ENCODE assay signal across 21 mouse cellular contexts in the genomic region with DNA sequence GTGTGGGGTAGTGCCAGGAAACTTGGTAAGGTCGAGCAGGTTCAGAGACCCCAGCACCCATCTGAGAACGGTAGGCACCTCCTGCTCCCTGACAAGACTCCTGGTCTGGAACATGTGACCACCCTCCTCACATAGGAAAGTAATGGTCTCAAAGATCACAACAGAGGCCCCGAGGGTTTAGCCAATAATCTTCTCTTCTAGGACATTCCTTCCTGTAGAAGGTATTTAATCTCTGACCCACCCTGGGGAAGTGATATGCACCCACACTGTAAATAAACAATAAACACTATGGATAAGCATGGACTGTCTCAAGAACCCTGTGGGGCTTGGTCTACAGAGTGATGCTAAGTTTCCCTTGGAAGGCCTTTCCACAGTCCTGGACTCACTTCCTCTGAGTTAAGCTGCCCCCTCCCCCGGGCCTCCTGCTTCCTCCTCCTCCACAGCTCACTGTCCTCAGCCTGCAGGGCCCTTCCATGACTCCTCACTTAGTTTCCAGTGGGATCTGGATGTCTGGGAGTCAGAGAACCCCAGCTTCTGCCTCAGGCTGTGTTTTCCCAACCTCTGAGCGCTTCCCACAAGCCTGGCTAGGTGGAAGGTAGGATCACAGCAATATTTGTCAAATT. TPM values are rescaled to one million over a fixed set of nuclear protein-coding genes. Genes with fewer than 3 reads are reported as not detected.
DNase-seq lines count a peak whose midpoint lies in the region; ATAC-seq and TF ChIP-seq lines count a peak whose summit lies in the region.
"Had no signal": no experiment of that assay in that cellular context is flagged by ENCODE, and none has a peak within 500 bp of the region (broad histone marks: within the 10 kb centered on the region; RNA-seq: fewer than 3 reads in every experiment).

No protein-coding gene starts in this region.

- WGBS in heart, embryonic 14.5 days = 52% methylated on average over 5 of the region's 5 CpGs
- WGBS in heart, adult 2 months = 57% methylated on average over 5 of the region's 5 CpGs
- WGBS in intestine, postnatal 0 days = 56% methylated on average over 5 of the region's 5 CpGs

- TF ChIP-seq POLR2A in heart, adult 2 months (IDR thresholded peaks at IDR 0.05; ENCODE audit: insufficient read depth, low read depth, low read length) = no peak

- TF ChIP-seq EP300 in heart, adult 2 months (IDR thresholded peaks at IDR 0.05; ENCODE audit: insufficient read depth, low read depth, low read length) = no peak

- no peaks in the 10 kb centered on the region for H3K27me3 ChIP-seq in heart, embryonic 14.5 days (ENCODE audit: control insufficient read depth, insufficient read depth, low read length)
- no peaks in the 10 kb centered on the region for H3K27me3 ChIP-seq in heart, adult 2 months (ENCODE audit: control insufficient read depth, insufficient read depth, low read length)
- H3K27me3 ChIP-seq in intestine, postnatal 0 days (replicated peaks; ENCODE audit: control insufficient read depth, insufficient read depth, low read length) = no peaks in the 10 kb centered on the region
- H3K27me3 ChIP-seq: embryonic facial prominence, embryonic 13.5 days; limb, embryonic 15.5 days; neural tube, embryonic 12.5 days; Patski had no signal

- peak; percentile 69 for ATAC-seq in heart, embryonic 14.5 days (ENCODE audit: insufficient number of reproducible peaks, insufficient read depth, low FRiP score, low read depth)
- peak; percentile 77 for ATAC-seq in intestine, postnatal 0 days
- ATAC-seq: activated CD4-positive, CD25-positive, alpha-beta regulatory T cell, adult 4 months; forebrain, postnatal 0 days; Patski had no signal

- H3K4me3 ChIP-seq in heart, embryonic 14.5 days (ENCODE audit: control insufficient read depth in 1 of 2, insufficient read depth in 1 of 2, low read depth in 1 of 2, low read length in 2 of 2) = no peak overlapping the region
- H3K4me3 ChIP-seq in heart, adult 2 months = no peak overlapping the region
- H3K4me3 ChIP-seq in intestine, postnatal 0 days (ENCODE audit: low read depth, low read length) = no peak overlapping the region
- H3K4me3 ChIP-seq: embryonic facial prominence, embryonic 13.5 days; gastrocnemius, adult 2 months; limb, embryonic 15.5 days; neural tube, embryonic 12.5 days had no signal

- no peaks in the 10 kb centered on the region for H3K79me2 ChIP-seq in heart, adult 2 months (replicated peaks; ENCODE audit: control insufficient read depth, insufficient read depth, low read length)

- no peak overlapping the region for H3K9ac ChIP-seq in heart, embryonic 14.5 days (ENCODE audit: low read length)
- H3K9ac ChIP-seq in heart, adult 2 months (ENCODE audit: low read depth, low read length) = no peak overlapping the region
- no peak overlapping the region for H3K9ac ChIP-seq in intestine, postnatal 0 days (ENCODE audit: low read depth, low read length)
- H3K9ac ChIP-seq: embryonic facial prominence, embryonic 13.5 days; forebrain, postnatal 0 days; hindbrain, embryonic 14.5 days; limb, embryonic 15.5 days; lung, embryonic 14.5 days; neural tube, embryonic 12.5 days had no signal

- H3K36me3 ChIP-seq in heart, embryonic 14.5 days (ENCODE audit: control insufficient read depth, insufficient read depth, low read length) = peaks cover 43% of the 10 kb centered on the region
- H3K36me3 ChIP-seq in heart, adult 2 months (ENCODE audit: control insufficient read depth, insufficient read depth, low read length) = no peaks in the 10 kb centered on the region
- peaks cover 40% of the 10 kb centered on the region for H3K36me3 ChIP-seq in intestine, postnatal 0 days (ENCODE audit: control insufficient read depth, insufficient read depth)

- no peak overlapping the region for H3K4me2 ChIP-seq in heart, embryonic 14.5 days (ENCODE audit: low read length)
- H3K4me2 ChIP-seq in intestine, postnatal 0 days (replicated peaks; ENCODE audit: low read depth) = peak overlapping the region; percentile 21; the same call in 1 of the 2 replicates
- H3K4me2 ChIP-seq: embryonic facial prominence, embryonic 13.5 days; hindbrain, embryonic 14.5 days; limb, embryonic 15.5 days; lung, embryonic 14.5 days; neural tube, embryonic 12.5 days had no signal

- no peak for TF ChIP-seq CTCF in heart, adult 2 months (IDR thresholded peaks at IDR 0.05)
- TF ChIP-seq CTCF in intestine, postnatal 0 days (IDR thresholded peaks at IDR 0.05; ENCODE audit: low read depth) = no peak

- no peak for DNase-seq in heart, adult 2 months
- DNase-seq in kidney, postnatal 10 days = peak; percentile 37
- no peak for DNase-seq in kidney, adult 11 months
- DNase-seq in adipocyte (ENCODE audit: low spot score) = peak; percentile 46
- DNase-seq in adrenal gland, adult 8-10 months = no peak
- DNase-seq in left cerebral cortex, postnatal 4 days = no peak
- DNase-seq: B cell, adult 2 months; cerebellum, adult 9-11 months; forebrain, postnatal 0 days; gastrocnemius, adult 2 months; kidney, postnatal 25 days; lung, embryonic 14.5 days; thymus, postnatal 25 days had no signal

- H3K27ac ChIP-seq in heart, embryonic 14.5 days (replicated peaks in 1 of 2; ENCODE audit: control insufficient read depth in 1 of 2, insufficient read depth in 1 of 2, low read depth in 2 of 2, low read length in 2 of 2) = no peak overlapping the region; a peak in 1 of 4 replicates
- H3K27ac ChIP-seq in heart, adult 2 months = no peak overlapping the region
- peak overlapping the region; percentile 28; the same call in 1 of the 2 replicates for H3K27ac ChIP-seq in intestine, postnatal 0 days (ENCODE audit: low read depth, low read length)
- H3K27ac ChIP-seq: embryonic facial prominence, embryonic 13.5 days; gastrocnemius, adult 2 months; hindbrain, embryonic 14.5 days; limb, embryonic 15.5 days; neural tube, embryonic 12.5 days had no signal

- intact Hi-C loops in heart, adult 2 months (cut with DNase I) = loop anchor here (10.0 kb wide), 1 partner anchor 311 kb away; the partner anchor contains the start of genes Aldh6a1 and Lin52
- intact Hi-C loops in left cerebral cortex, postnatal 4 days (cut with DNase I) = no loop called here

- no peaks in the 10 kb centered on the region for H3K9me3 ChIP-seq in heart, embryonic 14.5 days (ENCODE audit: control insufficient read depth, low read length)
- no peaks in the 10 kb centered on the region for H3K9me3 ChIP-seq in intestine, postnatal 0 days (ENCODE audit: control insufficient read depth)
- H3K9me3 ChIP-seq: embryonic facial prominence, embryonic 13.5 days; limb, embryonic 15.5 days; neural tube, embryonic 12.5 days had no signal

- H3K4me1 ChIP-seq in heart, embryonic 14.5 days (ENCODE audit: control insufficient read depth in 2 of 2, insufficient read depth in 2 of 2, low read length in 2 of 2) = peaks cover 4 to 7% of the 10 kb centered on the region in 2 experiments; a peak in 2 of 4 replicates
- no peaks in the 10 kb centered on the region; the same call in 1 of the 2 replicates for H3K4me1 ChIP-seq in heart, adult 2 months (ENCODE audit: control insufficient read depth, insufficient read depth, low read length)
- H3K4me1 ChIP-seq in intestine, postnatal 0 days (replicated peaks; ENCODE audit: control insufficient read depth, insufficient read depth, low read length) = no peaks in the 10 kb centered on the region

RNA-seq across cellular contexts. Expression of gene Npc2, which starts 6.7 kb away (rescaled TPM):
- polyA plus RNA-seq in heart, embryonic 14.5 days (2014; fragmentation: Nextera tagmentation; extraction: Ambion mirVana) = 50.8 and 56.6 TPM in 2 replicates
- total RNA-seq in heart, adult 2 months (2021) = 10 to 100 TPM; 27.2 to 27.6 TPM
- 59.5 and 72.3 TPM in 2 replicates for polyA plus RNA-seq in heart, adult 2 months (2012; rRNA removed)
- polyA plus RNA-seq in intestine, postnatal 0 days (2015; fragmentation: Nextera tagmentation; extraction: Ambion mirVana) = 100 and 107 TPM in 2 replicates
- total RNA-seq in adrenal gland, adult 8-10 months (2022) = 100 to 1,000 TPM in 1 of 4 experiments, 10 to 100 TPM in 3; 79.8 to 105 (median 86.2) TPM
- 10 to 100 TPM; 35.4 to 35.7 TPM for total RNA-seq in left cerebral cortex, postnatal 4 days (2021)

RNA-seq across cellular contexts. Expression of gene Isca2, which starts 6.8 kb away (rescaled TPM):
- polyA plus RNA-seq in heart, embryonic 14.5 days (2014; fragmentation: Nextera tagmentation; extraction: Ambion mirVana) = 164 and 167 TPM in 2 replicates
- total RNA-seq in heart, adult 2 months (2021) = 10 to 100 TPM; 87.1 to 90.3 TPM
- polyA plus RNA-seq in heart, adult 2 months (2012; rRNA removed) = 91.0 and 133 TPM in 2 replicates
- polyA plus RNA-seq in intestine, postnatal 0 days (2015; fragmentation: Nextera tagmentation; extraction: Ambion mirVana) = 104 and 119 TPM in 2 replicates
- total RNA-seq in adrenal gland, adult 8-10 months (2022) = 10 to 100 TPM; 53.6 to 69.2 (median 65.4) TPM
- total RNA-seq in left cerebral cortex, postnatal 4 days (2021) = 10 to 100 TPM; 40.8 to 43.3 TPM

Comparison
In these comparisons a context has a peak if more than half of its experiments do, and no peak if none do; other contexts are left out.
1. DNase-seq: peak in kidney, postnatal 10 days (single experiment) and adipocyte (single experiment); none in heart, adult 2 months (0 of 2), kidney, adult 11 months (single experiment), adrenal gland, adult 8-10 months (single experiment) and left cerebral cortex, postnatal 4 days (single experiment).